Mouse (Mus musculus) neural tube, embryonic 15.5 days (tissue): ENCODE data around the gene H2-Ob. TPM values are rescaled to one million over a fixed set of nuclear protein-coding genes. Genes with fewer than 3 reads are reported as not detected.

ENCODE experiments used
- ATAC-seq: fragments of 200-750 bp; cut with Nextera tagmentation; 2 replicates; pipeline ENCODE4 v1.8.0; 2017; ENCODE audit warnings: mild to moderate bottlenecking, moderate TSS enrichment, moderate library complexity; ENCODE audit not compliant: low FRiP score
- H3K27ac ChIP-seq: fragments of 300-500 bp; sonication (generic); replicated peaks from 2 replicates; pipeline ENCODE4 v1.5.1; 2015; ENCODE audit warnings: mild to moderate bottlenecking, inconsistent platforms
- H3K27me3 ChIP-seq: fragments of 300-500 bp; sonication (generic); replicated peaks from 2 replicates; pipeline ENCODE4 v1.6.1; 2015; ENCODE audit warnings: inconsistent platforms
- H3K36me3 ChIP-seq: fragments of 300-500 bp; sonication (generic); 2 replicates; pipeline ENCODE4 v1.6.1; 2015; ENCODE audit warnings: inconsistent platforms
- H3K4me1 ChIP-seq: fragments of 300-500 bp; sonication (generic); 2 replicates; pipeline ENCODE4 v1.6.1; 2015; ENCODE audit warnings: inconsistent platforms
- H3K4me2 ChIP-seq: fragments of 300-500 bp; sonication (generic); 2 replicates; pipeline ENCODE4 v1.6.1; 2015; ENCODE audit warnings: inconsistent platforms, mild to moderate bottlenecking, moderate library complexity
- H3K4me3 ChIP-seq: fragments of 300-500 bp; sonication (generic); replicated peaks from 2 replicates; pipeline ENCODE4 v1.5.1; 2015; ENCODE audit warnings: mild to moderate bottlenecking, inconsistent platforms
- H3K9ac ChIP-seq: fragments of 300-500 bp; sonication (generic); replicated peaks from 2 replicates; pipeline ENCODE4 v1.6.1; 2015; ENCODE audit warnings: mild to moderate bottlenecking, inconsistent platforms
- H3K9me3 ChIP-seq: fragments of 300-500 bp; sonication (generic); replicated peaks from 2 replicates; pipeline ENCODE4 v1.6.1; 2016; ENCODE audit warnings: inconsistent platforms
- WGBS: fragments of 180-500 bp; shearing (Covaris S2); methylation state at CpG from one replicate; pipeline ENCODE4 v1.1.7; 2015; ENCODE audit warnings: mixed read lengths; 5-methylcytosine and 5-hydroxymethylcytosine counted together
- polyA plus RNA-seq: library from polyadenylated mRNA; unstranded; fragments of >200 nt; fragmentation: Nextera tagmentation; extraction: Ambion mirVana; gene quantifications from 2 replicates; pipeline ENCODE4 v1.2.1, GENCODE M21; 2015

Gene H2-Ob
- polyA plus RNA-seq, 1 experiment from 2014 or later: 0.08 TPM

DNA sequence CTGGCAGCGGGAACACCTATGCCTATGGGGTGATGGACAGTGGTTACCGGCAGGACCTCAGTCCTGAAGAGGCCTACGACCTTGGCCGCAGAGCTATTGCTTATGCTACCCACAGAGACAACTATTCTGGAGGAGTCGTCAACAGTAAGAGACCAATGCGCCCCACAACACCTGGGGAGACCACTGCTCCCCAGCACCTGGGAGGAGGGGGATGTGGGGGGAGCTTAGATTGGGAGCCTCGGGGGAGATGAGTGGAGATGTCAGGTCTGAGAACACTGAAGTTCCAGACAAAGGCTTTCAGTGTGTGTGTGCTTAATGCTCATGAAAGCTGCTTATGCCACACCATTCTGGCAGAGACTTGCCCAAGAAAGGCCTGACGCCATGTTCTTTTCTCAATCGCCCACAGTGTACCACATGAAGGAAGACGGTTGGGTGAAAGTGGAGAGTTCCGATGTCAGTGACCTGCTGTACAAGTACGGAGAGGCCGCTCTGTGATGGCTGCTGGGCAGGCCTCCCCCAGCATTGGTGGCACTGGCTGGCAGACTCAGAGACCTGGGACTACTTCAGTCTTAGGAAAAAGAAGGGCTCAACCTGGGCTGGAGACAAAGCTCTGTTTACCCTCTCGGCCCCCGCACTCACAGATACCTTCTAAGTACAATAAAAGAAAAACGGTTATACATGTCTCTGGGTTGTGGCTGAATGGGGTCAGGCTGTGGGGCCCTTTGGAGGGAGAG is 37.8 kb upstream of the H2-Ob start:
- Histone ChIP-seq H3K27ac (no peak overlapping the region), H3K9ac (no peak overlapping the region), H3K4me3 (no peak overlapping the region), H3K36me3 (no peaks in the 10 kb centered on the region), H3K27me3 (peaks cover 75% of the 10 kb centered on the region), H3K4me2 (no peak overlapping the region), H3K4me1 (peaks cover 31% of the 10 kb centered on the region), H3K9me3 (no peaks in the 10 kb centered on the region)
- no peak for ATAC-seq
- WGBS: 89% methylated on average over 16 of the region's 16 CpGs

DNA sequence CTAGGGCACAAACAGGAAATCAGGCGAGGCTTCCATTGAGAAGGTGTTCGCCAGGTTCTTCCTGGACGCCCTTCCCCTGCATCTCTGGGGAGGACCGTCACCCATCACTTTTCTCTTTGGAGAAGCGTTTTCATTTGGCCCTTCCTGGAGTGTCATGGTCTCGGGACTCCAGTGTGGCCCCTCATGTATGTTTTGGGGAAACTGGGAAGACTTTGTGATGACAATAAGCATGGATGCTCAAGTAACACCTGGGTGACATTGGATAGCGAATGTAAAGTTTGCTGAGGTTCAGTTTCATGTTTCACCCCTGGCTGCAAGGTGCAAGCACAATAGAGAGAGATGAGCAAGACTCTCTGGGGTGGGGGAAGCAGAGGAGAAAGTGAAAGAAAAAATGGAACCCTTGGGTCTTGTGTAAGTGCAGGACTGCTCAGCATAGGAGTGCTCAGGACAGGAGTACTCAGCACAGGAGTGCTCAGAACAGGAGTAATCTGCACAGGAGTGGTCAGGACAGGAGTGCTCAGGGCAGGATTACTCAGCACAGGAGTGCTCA is 37.1 kb upstream of the H2-Ob start:
- no peaks in the 10 kb centered on the region for H3K9me3 ChIP-seq
- WGBS: 69% methylated on average over 7 of the region's 7 CpGs
- no peak overlapping the region for H3K4me3 ChIP-seq
- no peak overlapping the region for H3K9ac ChIP-seq
- no peak overlapping the region for H3K27ac ChIP-seq
- ATAC-seq: no peak
- H3K27me3 ChIP-seq: peaks cover 75% of the 10 kb centered on the region
- H3K36me3 ChIP-seq: no peaks in the 10 kb centered on the region
- H3K4me2 ChIP-seq: no peak overlapping the region
- H3K4me1 ChIP-seq: peaks cover 31% of the 10 kb centered on the region

DNA sequence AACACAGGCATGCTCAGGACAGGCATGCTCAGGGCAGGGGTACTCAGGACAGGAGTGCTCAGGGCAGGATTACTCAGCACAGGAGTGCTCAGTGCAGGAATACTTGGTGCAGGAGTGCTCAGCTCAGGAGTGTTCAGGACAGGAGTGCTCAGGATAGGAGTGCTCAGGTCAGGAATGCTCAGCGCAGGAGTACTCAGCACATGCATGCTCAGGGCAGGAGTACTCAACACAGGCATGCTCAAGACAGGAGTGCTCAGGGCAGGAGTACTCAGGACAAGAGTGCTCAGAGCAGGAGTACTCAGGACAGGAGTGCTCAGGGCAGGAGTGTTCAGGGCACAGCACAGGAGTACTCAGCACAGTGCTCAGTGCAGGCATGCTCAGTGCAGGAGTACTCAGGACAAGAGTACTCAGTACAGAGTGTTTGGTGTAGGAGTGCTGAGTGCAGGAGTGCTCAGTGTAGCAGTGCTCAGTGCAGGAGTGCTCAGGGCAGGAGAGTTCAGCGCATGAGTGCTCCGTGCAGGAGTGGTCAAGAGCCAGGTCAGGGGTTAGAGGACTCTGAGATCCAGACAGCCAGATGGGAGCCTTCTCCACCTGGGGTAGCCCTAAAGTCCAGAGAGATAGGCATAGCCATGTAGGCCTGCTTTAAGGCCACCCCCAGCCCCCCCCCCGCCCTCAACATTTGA is 35.8 kb upstream of the H2-Ob start:
- WGBS: 75% methylated on average over 4 of the region's 4 CpGs
- Histone ChIP-seq H3K27me3 (peaks cover 67% of the 10 kb centered on the region), H3K9me3 (no peaks in the 10 kb centered on the region), H3K27ac (no peak overlapping the region), H3K9ac (no peak overlapping the region), H3K4me3 (no peak overlapping the region), H3K4me1 (peaks cover 18% of the 10 kb centered on the region), H3K4me2 (no peak overlapping the region), H3K36me3 (no peaks in the 10 kb centered on the region)
- ATAC-seq: no peak

- Histone ChIP-seq H3K36me3 (no peaks in the 10 kb centered on the region), H3K4me2 (peak within 1 kb of the TSS; percentile 81), H3K9ac (peak within 1 kb of the TSS; percentile 51), H3K27me3 (peaks cover 65% of the 10 kb centered on the region), H3K9me3 (no peaks in the 10 kb centered on the region), H3K27ac (no peak within 1 kb of the TSS), H3K4me3 (peak within 1 kb of the TSS; percentile 59), H3K4me1 (peaks cover 13% of the 10 kb centered on the region)
- ATAC-seq: no peak
- WGBS: 70% methylated on average over 5 of the region's 5 CpGs
Observed at GRCm38 (mm10) chr17:34203444-34203843, 35.3 kb upstream of the H2-Ob start, which contains the start of gene Tap2. Gene Tap2, plus strand, starts transcription at chr17:34203527.

- no peak overlapping the region for H3K27ac ChIP-seq
- ATAC-seq: no peak; the same call in 1 of the 2 replicates
- H3K36me3 ChIP-seq: no peaks in the 10 kb centered on the region
- WGBS: 1% methylated on average over 44 of the region's 44 CpGs
- H3K9ac ChIP-seq: peak overlapping the region; percentile 51
- peaks cover 62% of the 10 kb centered on the region for H3K27me3 ChIP-seq
- peak overlapping the region; percentile 59 for H3K4me3 ChIP-seq
- no peaks in the 10 kb centered on the region for H3K9me3 ChIP-seq
- peak overlapping the region; percentile 81 for H3K4me2 ChIP-seq
- peaks cover 13% of the 10 kb centered on the region for H3K4me1 ChIP-seq
Observed at GRCm38 (mm10) chr17:34204303-34205010, 34.2 kb upstream of the H2-Ob start.

- ATAC-seq: no peak; the same call in 1 of the 2 replicates
- peak overlapping the region; percentile 81 for H3K4me2 ChIP-seq
- 21% methylated on average over 18 of the region's 18 CpGs for WGBS
- H3K4me3 ChIP-seq: peak overlapping the region; percentile 59
- H3K4me1 ChIP-seq: peaks cover 13% of the 10 kb centered on the region
- no peaks in the 10 kb centered on the region for H3K36me3 ChIP-seq
- H3K9me3 ChIP-seq: no peaks in the 10 kb centered on the region
- peaks cover 60% of the 10 kb centered on the region for H3K27me3 ChIP-seq
- peak overlapping the region; percentile 51; the same call in 1 of the 2 replicates for H3K9ac ChIP-seq
- H3K27ac ChIP-seq: no peak overlapping the region
Observed at GRCm38 (mm10) chr17:34205021-34205745, 33.5 kb upstream of the H2-Ob start.

- WGBS: 14% methylated on average over 9 of the region's 9 CpGs
- peaks cover 60% of the 10 kb centered on the region for H3K27me3 ChIP-seq
- peaks cover 13% of the 10 kb centered on the region for H3K4me1 ChIP-seq
- H3K27ac ChIP-seq: no peak overlapping the region
- peak overlapping the region; percentile 59; the same call in 1 of the 2 replicates for H3K4me3 ChIP-seq
- no peaks in the 10 kb centered on the region for H3K36me3 ChIP-seq
- H3K4me2 ChIP-seq: peak overlapping the region; percentile 81
- no peak overlapping the region for H3K9ac ChIP-seq
- H3K9me3 ChIP-seq: no peaks in the 10 kb centered on the region
- ATAC-seq: no peak
Observed at GRCm38 (mm10) chr17:34205746-34206176, 32.9 kb upstream of the H2-Ob start.

DNA sequence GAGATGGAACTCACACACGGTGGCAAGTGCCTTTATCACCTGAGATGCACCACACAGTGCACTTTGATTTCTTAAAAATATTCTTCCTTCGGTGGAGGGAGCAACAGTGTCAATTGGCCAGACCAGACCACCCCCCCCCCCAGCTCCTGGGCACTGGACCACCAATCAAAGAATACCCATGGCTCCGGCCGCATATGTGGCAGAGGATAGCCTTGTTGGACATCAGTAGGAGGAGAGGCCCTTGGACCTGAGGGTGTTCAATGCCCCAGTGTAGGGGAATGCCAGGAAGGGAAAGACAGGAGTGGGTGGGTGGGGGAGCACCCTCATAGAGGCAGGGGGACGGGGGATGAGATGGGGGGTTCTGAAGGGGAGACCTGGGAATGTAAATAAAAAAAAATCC is 32.0 kb upstream of the H2-Ob start:
- 88% methylated on average over 5 of the region's 5 CpGs for WGBS
- Histone ChIP-seq H3K27me3 (peaks cover 59% of the 10 kb centered on the region), H3K9me3 (no peaks in the 10 kb centered on the region), H3K9ac (no peak overlapping the region), H3K4me1 (peaks cover 14% of the 10 kb centered on the region), H3K27ac (no peak overlapping the region), H3K4me3 (no peak overlapping the region), H3K4me2 (no peak overlapping the region), H3K36me3 (no peaks in the 10 kb centered on the region)
- ATAC-seq: no peak

- no peak for ATAC-seq
- 68% methylated on average over 3 of the region's 3 CpGs for WGBS
Observed at GRCm38 (mm10) chr17:34207456-34207855, 31.2 kb upstream of the H2-Ob start.

GRCm38 (mm10) chr17:34207866-34208265 is 30.8 kb upstream of the H2-Ob start:
- 97% methylated on average over 9 of the region's 9 CpGs for WGBS
- ATAC-seq: no peak
- Histone ChIP-seq H3K9ac (no peak overlapping the region), H3K27me3 (peaks cover 69% of the 10 kb centered on the region), H3K4me2 (no peak overlapping the region), H3K4me1 (peaks cover 16% of the 10 kb centered on the region), H3K27ac (no peak overlapping the region), H3K4me3 (no peak overlapping the region), H3K9me3 (no peaks in the 10 kb centered on the region), H3K36me3 (no peaks in the 10 kb centered on the region)

More at GRCm38 (mm10) chr17:34207456-34207855, 31.2 kb upstream of the H2-Ob start:
- no peak overlapping the region for H3K27ac ChIP-seq
- H3K4me3 ChIP-seq: no peak overlapping the region
- no peak overlapping the region for H3K4me2 ChIP-seq
- no peak overlapping the region for H3K9ac ChIP-seq
- H3K4me1 ChIP-seq: peaks cover 16% of the 10 kb centered on the region
- H3K27me3 ChIP-seq: peaks cover 66% of the 10 kb centered on the region
- H3K9me3 ChIP-seq: no peaks in the 10 kb centered on the region
- H3K36me3 ChIP-seq: no peaks in the 10 kb centered on the region

DNA sequence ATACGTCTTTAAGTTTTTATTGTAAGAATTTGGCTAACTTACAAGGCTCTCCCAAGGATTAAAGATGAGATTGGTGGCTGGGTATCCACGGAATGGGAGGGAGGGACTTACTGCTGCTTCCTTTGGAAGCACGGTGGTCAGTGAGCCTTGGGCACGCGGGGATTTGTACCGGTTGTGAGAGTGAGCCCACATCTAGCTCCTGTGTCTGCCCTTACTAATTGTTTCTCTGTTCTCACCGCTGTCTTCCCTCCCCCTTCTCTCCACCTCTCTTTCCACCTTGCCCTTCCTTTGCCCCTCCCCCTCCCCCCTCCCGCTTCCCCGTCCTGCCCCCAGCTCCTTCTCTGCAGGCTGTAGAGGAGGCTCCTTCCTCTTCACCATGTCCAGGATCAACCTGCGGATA is 30.3 kb upstream of the H2-Ob start:
- no peak overlapping the region for H3K27ac ChIP-seq
- no peak overlapping the region for H3K9ac ChIP-seq
- H3K9me3 ChIP-seq: no peaks in the 10 kb centered on the region
- H3K4me3 ChIP-seq: no peak overlapping the region
- H3K27me3 ChIP-seq: peaks cover 66% of the 10 kb centered on the region
- peaks cover 16% of the 10 kb centered on the region for H3K4me1 ChIP-seq
- 25% methylated on average over 10 of the region's 10 CpGs for WGBS
- no peak for ATAC-seq
- H3K36me3 ChIP-seq: no peaks in the 10 kb centered on the region
- H3K4me2 ChIP-seq: no peak overlapping the region
